Mouse (Mus musculus) heart, adult 2 months (tissue): Measurements from ENCODE around the gene Tbx6. TPM values are rescaled to one million over a fixed set of nuclear protein-coding genes. Genes with fewer than 3 reads are reported as not detected.
A peak's percentile ranks its signal among the peaks of the same experiment; 100 is the strongest.

Experiments
- DNase-seq, 2 experiments: peaks; one replicate each; pipeline ENCODE4 v3.0.0; 2021
- H3K27ac ChIP-seq: fragments of 200-600 bp; 2 replicates; pipeline ENCODE4 v1.8.1; 2022
- H3K27me3 ChIP-seq: fragments of 200-500 bp; 2 replicates; pipeline ENCODE4 v1.6.1; 2012; ENCODE audit warnings: mild to moderate bottlenecking, low read length, inconsistent platforms, mixed read lengths; ENCODE audit not compliant: control insufficient read depth, insufficient read depth
- H3K36me3 ChIP-seq: fragments of 200-500 bp; 2 replicates; pipeline ENCODE4 v1.6.1; 2012; ENCODE audit warnings: low read length, inconsistent platforms; ENCODE audit not compliant: control insufficient read depth, insufficient read depth
- H3K4me1 ChIP-seq: fragments of 200-500 bp; 2 replicates; pipeline ENCODE4 v1.6.1; 2011; ENCODE audit warnings: low read length; ENCODE audit not compliant: control insufficient read depth, insufficient read depth
- H3K4me3 ChIP-seq: fragments of 200-600 bp; 2 replicates; pipeline ENCODE4 v1.8.1; 2022
- H3K79me2 ChIP-seq: fragments of 200-500 bp; replicated peaks from 2 replicates; pipeline ENCODE4 v1.6.1; 2012; ENCODE audit warnings: mild to moderate bottlenecking, inconsistent platforms, low read length, moderate library complexity, mixed read lengths; ENCODE audit not compliant: control insufficient read depth, insufficient read depth
- H3K9ac ChIP-seq: fragments of 200-500 bp; 2 replicates; pipeline ENCODE4 v1.6.1; 2012; ENCODE audit warnings: low read depth, mild to moderate bottlenecking, control low read depth, inconsistent platforms, low read length, mixed read lengths
- CTCF ChIP-seq: fragments of 200-600 bp; IDR thresholded peaks from 2 replicates; pipeline ENCODE4 v1.8.1; 2022; ENCODE audit warnings: antibody characterized with exemption, mild to moderate bottlenecking, moderate library complexity
- EP300 ChIP-seq: fragments of 200-500 bp; IDR thresholded peaks from 2 replicates; pipeline ENCODE4 v1.6.1; 2011; ENCODE audit warnings: low read depth, low read length, control low read depth; ENCODE audit not compliant: insufficient read depth
- POLR2A ChIP-seq: fragments of 200-500 bp; IDR thresholded peaks from 2 replicates; pipeline ENCODE4 v1.6.1; 2011; ENCODE audit warnings: mild to moderate bottlenecking, low read depth, low read length, control low read depth; ENCODE audit not compliant: insufficient read depth
- WGBS: fragments of 180-500 bp; shearing (Covaris S2); methylation state at CpG from one replicate; pipeline ENCODE4 v1.1.7; 2018; 5-methylcytosine and 5-hydroxymethylcytosine counted together
- intact Hi-C: fragments of 180-260 bp; cut with DNase I; formaldehyde crosslinking; loops from one replicate; pipeline ENCODE4 v1.15.1; 2025
- polyA plus RNA-seq: library from polyadenylated mRNA; depleted of rRNA; stranded (reverse); fragments of >200 nt; gene quantifications from 2 replicates; pipeline ENCODE4 v1.2.3, GENCODE M21; 2012
- total RNA-seq, 2 experiments: library from RNA; stranded (reverse); gene quantifications; 2 replicates each; pipeline ENCODE4 v1.2.3; 2021

Gene Tbx6
- total and polyA plus RNA-seq, 3 experiments: 0.44 to 2.9 (median 0.66) TPM

DNA sequence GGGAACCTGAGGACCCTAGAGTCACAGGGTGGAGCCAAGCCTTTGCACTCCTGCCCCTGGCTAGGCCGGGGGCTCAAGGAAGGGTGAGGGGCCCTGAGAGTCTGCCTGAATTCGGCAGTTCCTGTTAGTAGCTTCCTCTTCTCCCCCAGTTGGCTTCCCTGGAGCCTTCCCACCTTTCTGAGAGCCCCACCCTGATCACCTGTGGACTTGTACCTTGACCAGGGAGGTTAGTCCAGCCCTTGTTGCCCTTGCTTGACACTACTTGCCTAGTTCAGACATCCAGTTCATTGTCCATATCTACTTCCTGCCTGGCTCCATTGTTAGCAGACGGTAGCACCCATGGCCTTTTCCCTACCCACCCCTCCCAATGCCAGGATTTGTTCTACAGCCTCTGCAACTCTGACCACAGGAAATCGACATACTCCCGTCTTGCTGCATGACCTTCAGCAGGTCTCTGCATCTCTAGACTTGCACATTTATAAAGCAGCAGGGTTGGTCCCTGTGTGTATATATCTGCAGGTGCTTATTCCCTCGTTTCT is 19.7 kb upstream of the Tbx6 start:
- H3K36me3 ChIP-seq: peaks cover 6% of the 10 kb centered on the region; the same call in 1 of the 2 replicates
- no peak for DNase-seq
- TF ChIP-seq POLR2A: peak; percentile 26; the same call in 1 of the 2 replicates
- no peak for TF ChIP-seq CTCF
- peak; percentile 76; the same call in 1 of the 2 replicates for TF ChIP-seq EP300
- intact Hi-C loops: loop anchor here (2.0 kb wide), 2 partner anchors 15 to 37 kb away; partner anchors contain the start of gene Ypel3
- peak overlapping the region; percentile 81; the same call in 1 of the 2 replicates for H3K4me3 ChIP-seq
- no peak overlapping the region for H3K9ac ChIP-seq
- H3K27me3 ChIP-seq: no peaks in the 10 kb centered on the region
- H3K4me1 ChIP-seq: peaks cover 8% of the 10 kb centered on the region
- peak overlapping the region; percentile 94 for H3K27ac ChIP-seq
- no peaks in the 10 kb centered on the region; the same call in 1 of the 2 replicates for H3K79me2 ChIP-seq
- WGBS: 37% methylated on average over 6 of the region's 6 CpGs

DNA sequence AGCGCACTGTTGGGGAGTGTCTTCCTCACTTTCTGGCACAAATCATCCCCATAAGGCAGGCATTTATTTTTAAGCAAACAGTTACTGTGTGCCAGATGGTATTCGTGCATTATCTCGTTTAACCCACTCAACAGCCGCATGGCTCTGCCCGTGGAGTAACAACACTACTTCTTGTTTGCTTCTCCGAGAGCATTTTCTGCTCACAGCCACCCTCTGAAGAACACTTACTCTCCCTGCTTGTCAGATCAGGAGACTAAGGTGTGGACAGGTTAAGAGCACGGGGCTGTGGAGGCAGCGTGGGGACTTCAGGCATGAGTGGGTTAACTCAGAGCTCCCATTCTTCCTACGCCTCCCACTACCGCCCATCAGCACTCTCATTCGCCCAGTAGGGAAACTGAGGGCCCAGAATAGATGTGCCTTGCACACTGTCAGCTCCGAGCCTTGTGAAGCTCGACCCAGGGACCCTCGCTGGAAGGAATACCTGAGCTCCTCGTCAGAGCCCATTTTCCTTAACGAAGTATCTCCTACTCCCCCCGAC is 18.7 kb upstream of the Tbx6 start:
- Histone ChIP-seq H3K4me3 (no peak overlapping the region), H3K27ac (peak overlapping the region; percentile 94), H3K9ac (no peak overlapping the region; the same call in 1 of the 2 replicates), H3K4me1 (peaks cover 8% of the 10 kb centered on the region), H3K79me2 (no peaks in the 10 kb centered on the region; the same call in 1 of the 2 replicates), H3K36me3 (peaks cover 6% of the 10 kb centered on the region; the same call in 1 of the 2 replicates), H3K27me3 (no peaks in the 10 kb centered on the region)
- intact Hi-C loops: no loop called here
- WGBS: 56% methylated on average over 17 of the region's 17 CpGs
- DNase-seq: no peak
- TF ChIP-seq EP300: no peak
- no peak for TF ChIP-seq POLR2A
- TF ChIP-seq CTCF: no peak

- Histone ChIP-seq H3K27ac (no peak overlapping the region), H3K36me3 (peaks cover 6% of the 10 kb centered on the region; the same call in 1 of the 2 replicates), H3K79me2 (no peaks in the 10 kb centered on the region), H3K4me1 (peaks cover 8% of the 10 kb centered on the region), H3K27me3 (no peaks in the 10 kb centered on the region), H3K9ac (no peak overlapping the region), H3K4me3 (no peak overlapping the region)
- 85% methylated on average over 9 of the region's 9 CpGs for WGBS
- intact Hi-C loops: no loop called here
- no peak for DNase-seq
- TF ChIP-seq CTCF: no peak
- no peak for TF ChIP-seq POLR2A
- TF ChIP-seq EP300: no peak
Observed at GRCm38 (mm10) chr7:126765540-126765939, 15.7 kb upstream of the Tbx6 start.

GRCm38 (mm10) chr7:126766201-126766600 is 15.1 kb upstream of the Tbx6 start, which contains the start of gene Gdpd3:
Gene Gdpd3, plus strand, starts transcription at chr7:126766334.
- intact Hi-C loops: no loop called here
- no peaks in the 10 kb centered on the region for H3K79me2 ChIP-seq
- no peak within 1 kb of the TSS for H3K4me3 ChIP-seq
- peaks cover 4% of the 10 kb centered on the region for H3K4me1 ChIP-seq
- H3K27ac ChIP-seq: no peak within 1 kb of the TSS
- no peaks in the 10 kb centered on the region for H3K27me3 ChIP-seq
- 94% methylated on average over 16 of the region's 16 CpGs for WGBS
- TF ChIP-seq POLR2A: no peak
- no peak for TF ChIP-seq EP300
- TF ChIP-seq CTCF: no peak
- no peak within 1 kb of the TSS for H3K9ac ChIP-seq
- no peak for DNase-seq
- peaks cover 3% of the 10 kb centered on the region; the same call in 1 of the 2 replicates for H3K36me3 ChIP-seq

DNA sequence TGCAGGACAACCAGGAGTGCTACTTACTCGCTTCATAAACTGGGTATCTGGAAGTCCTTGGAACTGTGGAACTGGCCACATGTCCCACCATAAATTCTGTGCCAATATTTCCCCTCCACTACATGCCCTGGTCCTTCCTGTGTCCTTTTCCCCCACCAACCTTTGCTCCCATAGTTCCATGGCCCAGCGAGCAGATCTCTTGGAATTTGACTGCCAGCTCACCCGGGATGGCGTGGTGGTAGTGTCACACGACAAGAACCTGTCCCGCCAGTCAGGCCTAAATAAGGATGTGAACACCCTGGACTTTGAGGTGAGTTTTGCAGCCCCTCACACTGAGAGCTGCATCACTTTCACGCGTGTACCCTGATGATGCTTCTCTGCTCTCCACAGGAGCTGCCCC is 14.3 kb upstream of the Tbx6 start:
- no peak overlapping the region for H3K27ac ChIP-seq
- peaks cover 2% of the 10 kb centered on the region for H3K4me1 ChIP-seq
- H3K36me3 ChIP-seq: no peaks in the 10 kb centered on the region
- H3K27me3 ChIP-seq: no peaks in the 10 kb centered on the region
- no peak overlapping the region for H3K9ac ChIP-seq
- WGBS: 91% methylated on average over 8 of the region's 8 CpGs
- no peak overlapping the region for H3K4me3 ChIP-seq
- DNase-seq: no peak
- intact Hi-C loops: no loop called here
- no peaks in the 10 kb centered on the region for H3K79me2 ChIP-seq
- TF ChIP-seq EP300 (no peak), POLR2A (no peak), CTCF (no peak)

DNA sequence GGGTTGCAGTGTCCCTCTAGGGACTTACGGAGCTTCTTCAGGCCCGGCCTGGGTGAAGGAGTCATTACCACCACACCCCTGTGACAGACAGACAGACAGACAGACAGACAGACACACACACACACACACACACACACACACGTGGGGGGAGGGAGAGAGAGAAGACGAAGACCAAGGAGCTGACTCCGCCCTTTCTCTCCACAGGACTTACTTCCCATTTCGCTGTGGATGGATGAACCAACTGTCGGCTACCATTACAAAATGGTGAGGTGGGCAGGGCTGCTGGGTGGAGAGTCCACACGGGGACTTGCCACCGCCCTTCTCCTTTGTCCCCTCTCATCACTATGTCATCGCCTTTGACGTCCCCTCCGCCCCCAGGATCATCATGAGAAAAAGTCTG is 10.5 kb upstream of the Tbx6 start:
- no peak for TF ChIP-seq CTCF
- no peak for TF ChIP-seq POLR2A
- TF ChIP-seq EP300: no peak
- intact Hi-C loops: no loop called here
- Histone ChIP-seq H3K9ac (no peak overlapping the region), H3K79me2 (no peaks in the 10 kb centered on the region), H3K4me1 (no peaks in the 10 kb centered on the region; the same call in 1 of the 2 replicates), H3K4me3 (no peak overlapping the region), H3K27ac (no peak overlapping the region), H3K36me3 (no peaks in the 10 kb centered on the region), H3K27me3 (no peaks in the 10 kb centered on the region)
- no peak for DNase-seq
- 84% methylated on average over 12 of the region's 12 CpGs for WGBS
